Mouse (Mus musculus) telencephalon, adult 2 months (tissue): ENCODE results near the gene Klf6.

Experiments used
- DNase-seq: peaks from one replicate; pipeline ENCODE4 v3.0.0-alpha.2; 2011; ENCODE audit warnings: low read depth, low spot score

The Klf6 gene

GRCm38 (mm10) chr13:5899021-5899420, 37.7 kb downstream of the Klf6 start:
- no peak for DNase-seq

- DNase-seq = no peak
Observed at GRCm38 (mm10) chr13:5899641-5900040, 38.4 kb downstream of the Klf6 start.

GRCm38 (mm10) chr13:5913201-5913600, 51.9 kb downstream of the Klf6 start:
- DNase-seq = no peak

GRCm38 (mm10) chr13:5917360-5917759, 56.1 kb downstream of the Klf6 start:
- no peak for DNase-seq

DNA sequence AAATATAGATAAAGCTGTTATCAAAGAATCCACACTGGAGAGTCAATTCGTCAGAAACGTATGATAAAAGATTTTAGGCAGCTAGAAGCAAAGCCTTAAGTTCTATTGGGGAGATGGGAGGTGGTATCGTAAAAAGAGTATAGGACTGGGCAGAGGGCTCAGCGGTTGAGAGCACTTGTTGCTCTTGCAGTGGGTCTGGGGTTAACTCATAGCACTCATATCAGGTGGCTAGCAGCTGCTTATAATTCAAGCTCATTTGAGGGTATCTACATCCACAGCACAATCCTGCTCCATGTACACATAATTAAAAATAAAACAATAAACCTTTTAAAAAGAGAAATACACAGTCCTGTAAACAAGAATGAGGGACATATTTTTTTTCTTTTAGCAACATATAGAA, 58.7 kb downstream of the Klf6 start:
- DNase-seq = no peak
